Mouse (Mus musculus) CH12.LX (cell line): Measurements from ENCODE around the gene Ap2a1. TPM values are rescaled to one million over a fixed set of nuclear protein-coding genes. Genes with fewer than 3 reads are reported as not detected.

Experiments used
- DNase-seq: peaks from one replicate; pipeline ENCODE4 v3.0.0-alpha.2; 2013; ENCODE audit errors: extremely low read depth
- H3K27ac ChIP-seq: 2 replicates; pipeline ENCODE4 v1.5.1; 2012; ENCODE audit warnings: low read depth, mild to moderate bottlenecking, control low read depth, moderate library complexity; ENCODE audit not compliant: insufficient read depth
- H3K27me3 ChIP-seq: replicated peaks from 2 replicates; pipeline ENCODE3; 2012; ENCODE audit warnings: inconsistent platforms
- H3K36me3 ChIP-seq, 2 experiments: replicated peaks in 1 of 2; 2 replicates each; pipeline versions ENCODE3 to v1.6.1; 2012; ENCODE audit warnings: inconsistent platforms in 1 of 2, low read length in 1 of 2, mild to moderate bottlenecking in 1 of 2, mixed read lengths in 1 of 2, moderate library complexity in 1 of 2; ENCODE audit not compliant: control insufficient read depth in 1 of 2, insufficient read depth in 1 of 2
- H3K4me1 ChIP-seq, 2 experiments: 2 replicates each; pipeline ENCODE4 v1.6.1; 2012; ENCODE audit warnings: inconsistent platforms in 1 of 2, moderate library complexity in 1 of 2; ENCODE audit not compliant: insufficient read depth in 2 of 2, control insufficient read depth in 1 of 2
- H3K4me2 ChIP-seq: 2 replicates; pipeline ENCODE4 v1.6.1; 2012; ENCODE audit warnings: low read depth, mild to moderate bottlenecking, control low read depth; ENCODE audit not compliant: poor library complexity, insufficient read depth, severe bottlenecking
- H3K4me3 ChIP-seq, 3 experiments: fragments of 150-350 bp in 1 of 3; sonication (generic) in 1 of 3; replicated peaks in 1 of 3; 2 replicates each; pipeline versions ENCODE3 to v1.5.1; 2011 to 2012; ENCODE audit warnings: low read depth in 2 of 3, low read length in 2 of 3, mild to moderate bottlenecking in 2 of 3, moderate library complexity in 2 of 3, control low read depth in 1 of 3, improper control_type of control experiment in 1 of 3, inconsistent platforms in 1 of 3, mixed read lengths in 1 of 3; ENCODE audit not compliant: poor library complexity in 1 of 3
- H3K79me2 ChIP-seq: replicated peaks from 2 replicates; pipeline ENCODE4 v1.6.1; 2012; ENCODE audit warnings: mild to moderate bottlenecking, moderate library complexity; ENCODE audit not compliant: control insufficient read depth, poor library complexity, insufficient read depth, severe bottlenecking; ENCODE audit errors: extremely low read depth
- H3K9ac ChIP-seq: 2 replicates; pipeline ENCODE4 v1.6.1; 2012; ENCODE audit warnings: low read depth, mild to moderate bottlenecking, control low read depth, moderate library complexity; ENCODE audit not compliant: insufficient read depth
- H3K9me3 ChIP-seq: replicated peaks from 2 replicates; pipeline ENCODE3; 2012; ENCODE audit warnings: low read length, inconsistent platforms, mixed read lengths
- CHD1 ChIP-seq: IDR thresholded peaks from 2 replicates; pipeline ENCODE4 v1.6.1; 2012; ENCODE audit warnings: low read depth, low read length, improper control_type of control experiment, inconsistent platforms
- CHD2 ChIP-seq: IDR thresholded peaks from 2 replicates; pipeline ENCODE4 v1.6.1; 2011; ENCODE audit warnings: low read length, improper control_type of control experiment
- CTCF ChIP-seq, 2 experiments: IDR thresholded peaks in 1 of 2; conservative IDR thresholded peaks in 1 of 2; 2 replicates each; pipeline ENCODE4 v1.5.1; 2011 to 2012; ENCODE audit warnings: low read depth in 2 of 2, low read length in 2 of 2, improper control_type of control experiment in 1 of 2, inconsistent platforms in 1 of 2, mild to moderate bottlenecking in 1 of 2, moderate library complexity in 1 of 2
- EP300 ChIP-seq: IDR thresholded peaks from 2 replicates; pipeline ENCODE4 v1.6.1; 2011; ENCODE audit warnings: low read length, improper control_type of control experiment
- IRF4 ChIP-seq: IDR thresholded peaks from 2 replicates; pipeline ENCODE4 v1.6.1; 2014; ENCODE audit warnings: low read depth, mild to moderate bottlenecking, inconsistent platforms, low read length, improper control_type of control experiment
- JUND ChIP-seq: conservative IDR thresholded peaks from 2 replicates; pipeline ENCODE4 v1.6.1; 2011; ENCODE audit warnings: low read depth, low read length, improper control_type of control experiment
- KAT2A ChIP-seq: IDR thresholded peaks from 2 replicates; pipeline ENCODE4 v1.6.1; 2012; ENCODE audit warnings: low read length, improper control_type of control experiment, inconsistent platforms; ENCODE audit not compliant: insufficient replicate concordance
- MAFK ChIP-seq: IDR thresholded peaks from 2 replicates; pipeline ENCODE4 v1.6.1; 2011; ENCODE audit warnings: low read length, improper control_type of control experiment; ENCODE audit not compliant: insufficient replicate concordance
- MAX ChIP-seq: IDR thresholded peaks from 2 replicates; pipeline ENCODE4 v1.6.1; 2011; ENCODE audit warnings: low read length, improper control_type of control experiment
- MYC ChIP-seq: IDR thresholded peaks from 2 replicates; pipeline ENCODE4 v1.6.1; 2011; ENCODE audit warnings: low read depth, mild to moderate bottlenecking, improper control_type of control experiment, low read length
- POLR2A ChIP-seq: IDR thresholded peaks from 2 replicates; pipeline ENCODE4 v1.6.1; 2011; ENCODE audit warnings: low read depth, mild to moderate bottlenecking, improper control_type of control experiment, low read length
- RAD21 ChIP-seq: IDR thresholded peaks from 2 replicates; pipeline ENCODE4 v1.6.1; 2011; ENCODE audit warnings: low read depth, mild to moderate bottlenecking, low read length, improper control_type of control experiment, moderate library complexity
- RCOR1 ChIP-seq: conservative IDR thresholded peaks from 2 replicates; pipeline ENCODE4 v1.6.1; 2012; ENCODE audit warnings: low read depth, mild to moderate bottlenecking, inconsistent platforms, low read length, improper control_type of control experiment
- SMC3 ChIP-seq: IDR thresholded peaks from 2 replicates; pipeline ENCODE4 v1.6.1; 2011; ENCODE audit warnings: low read depth, low read length, improper control_type of control experiment
- TBP ChIP-seq: conservative IDR thresholded peaks from 2 replicates; pipeline ENCODE4 v1.6.1; 2011; ENCODE audit warnings: low read depth, low read length, improper control_type of control experiment
- TCF12 ChIP-seq: IDR thresholded peaks from 2 replicates; pipeline ENCODE4 v1.6.1; 2014; ENCODE audit warnings: low read depth, mild to moderate bottlenecking, inconsistent platforms, low read length, improper control_type of control experiment
- UBTF ChIP-seq: IDR thresholded peaks from 2 replicates; pipeline ENCODE4 v1.6.1; 2012; ENCODE audit warnings: low read depth, mild to moderate bottlenecking, inconsistent platforms, low read length, improper control_type of control experiment, moderate library complexity
- USF1 ChIP-seq: IDR thresholded peaks from 2 replicates; pipeline ENCODE4 v1.6.1; 2014; ENCODE audit warnings: low read depth, mild to moderate bottlenecking, inconsistent platforms, low read length, improper control_type of control experiment
- USF2 ChIP-seq: conservative IDR thresholded peaks from 2 replicates; pipeline ENCODE4 v1.6.1; 2011; ENCODE audit warnings: low read depth, low read length, improper control_type of control experiment
- ZC3H11A ChIP-seq: IDR thresholded peaks from 2 replicates; pipeline ENCODE4 v1.6.1; 2012; ENCODE audit warnings: low read depth, mild to moderate bottlenecking, inconsistent platforms, low read length, improper control_type of control experiment
- ZMIZ1 ChIP-seq: IDR thresholded peaks from 2 replicates; pipeline ENCODE4 v1.6.1; 2012; ENCODE audit warnings: low read depth, mild to moderate bottlenecking, inconsistent platforms, low read length, improper control_type of control experiment
- dilution Hi-C: fragments of 300-500 bp; cut with MboI; formaldehyde crosslinking; loops from 2 replicates; pipeline ENCODE4 v1.14.3; 2020; ENCODE audit warnings: low sequenced_read_pairs; ENCODE audit not compliant: extremely low pct_unique_long_range_greater_than_20kb, extremely low pct_ligation_motif_present
- in situ Hi-C: fragments of 300-500 bp; cut with MboI; formaldehyde crosslinking; loops from 3 replicates; pipeline ENCODE4 v1.14.3; 2019; ENCODE audit warnings: low sequenced_read_pairs, low pct_ligation_motif_present, low pct_unique_long_range_greater_than_20kb, mixed read lengths
- polyA plus RNA-seq: library from polyadenylated mRNA; unstranded; fragments of >175 nt; gene quantifications from 2 replicates; pipeline ENCODE4 v1.2.1, GENCODE M21; 2012; ENCODE audit warnings: low read depth; ENCODE audit not compliant: insufficient read length
- total RNA-seq, 2 experiments: library from RNA; depleted of rRNA; stranded (reverse); fragments of 300-350 nt in 1 of 2; fragments of >200 nt in 1 of 2; gene quantifications; 2 replicates each; pipeline ENCODE4 v1.2.3; 2012 to 2014

The Ap2a1 gene
- total and polyA plus RNA-seq, 3 experiments, result 35.7 to 61.1 (median 56.3) TPM

- DNase-seq, result peak; percentile 46
- H3K36me3 ChIP-seq, result no peaks in the 10 kb centered on the region
- H3K9me3 ChIP-seq, result peaks cover 2% of the 10 kb centered on the region
- no peak overlapping the region for H3K9ac ChIP-seq
- H3K4me1 ChIP-seq, result no peaks in the 10 kb centered on the region
- dilution Hi-C loops, result no loop called here
- no peak for TF ChIP-seq ZMIZ1
- TF ChIP-seq CHD2, result 0 out of 2 replicates have a peak, but pooled peaks have one; percentile 30
- H3K4me3 ChIP-seq, result no peak overlapping the region
- in situ Hi-C loops, result no loop called here
- H3K27me3 ChIP-seq, result peaks cover 2% of the 10 kb centered on the region
- H3K79me2 ChIP-seq, result no peaks in the 10 kb centered on the region
- H3K4me2 ChIP-seq, result no peak overlapping the region
- no peak overlapping the region for H3K27ac ChIP-seq
Measured at GRCm38 (mm10) chr7:44938680-44939079, 9.4 kb upstream of the Ap2a1 start.

- peaks cover 5 to 28% of the 10 kb centered on the region in 2 experiments for H3K36me3 ChIP-seq
- in situ Hi-C loops, result no loop called here
- peaks cover 2% of the 10 kb centered on the region for H3K9me3 ChIP-seq
- peaks cover 2% of the 10 kb centered on the region for H3K27me3 ChIP-seq
- H3K4me3 ChIP-seq, result peak overlapping the region; percentile 69 to 96 (median 94)
- peaks cover 15% of the 10 kb centered on the region for H3K79me2 ChIP-seq
- TF ChIP-seq EP300, result no peak
- no peak for TF ChIP-seq TCF12
- no peak for TF ChIP-seq MAX
- no peak for TF ChIP-seq POLR2A
- no peak for TF ChIP-seq ZC3H11A
- TF ChIP-seq USF2, result no peak
- TF ChIP-seq RAD21, result no peak
- TF ChIP-seq, all 38 proteins: peak for 0
- Histone ChIP-seq H3K9ac (peak overlapping the region; percentile 86), H3K27ac (no peak overlapping the region), H3K4me1 (peaks cover 14 to 28% of the 10 kb centered on the region in 2 experiments), H3K4me2 (peak overlapping the region; percentile 96)
- dilution Hi-C loops, result no loop called here
- no peak for DNase-seq
Measured at GRCm38 (mm10) chr7:44928570-44928969, 726 bp downstream of the Ap2a1 start.

GRCm38 (mm10) chr7:44925468-44925867 is 3.8 kb downstream of the Ap2a1 start:
- Histone ChIP-seq H3K4me2 (no peak overlapping the region), H3K4me1 (peaks cover 14 to 27% of the 10 kb centered on the region in 2 experiments), H3K79me2 (peaks cover 15% of the 10 kb centered on the region), H3K9ac (no peak overlapping the region), H3K9me3 (peaks cover 2% of the 10 kb centered on the region), H3K27me3 (no peaks in the 10 kb centered on the region), H3K27ac (no peak overlapping the region), H3K36me3 (peaks cover 12 to 50% of the 10 kb centered on the region in 2 experiments), H3K4me3 (no peak overlapping the region)
- dilution Hi-C loops (no loop called here), in situ Hi-C loops (no loop called here)
- peak; percentile 33 for TF ChIP-seq RAD21
- TF ChIP-seq KAT2A, result no peak
- TF ChIP-seq MAFK, result no peak
- TF ChIP-seq IRF4, result no peak
- no peak for TF ChIP-seq UBTF
- TF ChIP-seq ZC3H11A, result no peak
- TF ChIP-seq SMC3, result peak; percentile 33; the same call in 1 of the 2 replicates
- TF ChIP-seq USF2, result no peak
- no peak for TF ChIP-seq TBP
- TF ChIP-seq MYC, result no peak
- no peak for TF ChIP-seq USF1
- TF ChIP-seq CHD2, result no peak
- no peak for TF ChIP-seq CHD1
- no peak for TF ChIP-seq TCF12
- peak; percentile 51 to 60 for TF ChIP-seq CTCF (conservative IDR thresholded peaks at IDR 0.05 in 1 of 2, IDR thresholded peaks at IDR 0.05 in 1 of 2; ENCODE audit: low read depth in 2 of 2, low read length in 2 of 2)
- TF ChIP-seq JUND, result no peak
- no peak for TF ChIP-seq RCOR1
- DNase-seq, result peak; percentile 50
